In genomic region chr7:49255053-49255452, GRCm38 (mm10) we compare ENCODE assay signal across 12 mouse cellular contexts.
DNase-seq lines count a peak whose midpoint lies in the region; ATAC-seq and TF ChIP-seq lines count a peak whose summit lies in the region.
"Had no signal": no experiment of that assay in that cellular context is flagged by ENCODE, and none has a peak within 500 bp of the region (broad histone marks: within the 10 kb centered on the region; RNA-seq: fewer than 3 reads in every experiment).

No protein-coding gene starts in this region.

- ATAC-seq in cerebellum, adult (ENCODE audit: insufficient number of reproducible peaks, low FRiP score, low TSS enrichment): no peak
- no peak for ATAC-seq in erythroid progenitor cell, adult 5-6 weeks (replicated peaks; ENCODE audit: low FRiP score, poor library complexity, severe bottlenecking)
- ATAC-seq: midbrain, embryonic 13.5 days had no signal

- peak; percentile 32; the same call in 1 of the 2 replicates for TF ChIP-seq CTCF in cerebellum, adult 2 months (IDR thresholded peaks at IDR 0.05; ENCODE audit: borderline replicate concordance, insufficient read depth, low read depth, low read length)

- WGBS in cerebellum, adult 2 months: 95% methylated on average over 5 of the region's 5 CpGs

- no peaks in the 10 kb centered on the region for H3K27me3 ChIP-seq in cerebellum, adult 2 months (ENCODE audit: control insufficient read depth, insufficient read depth, low read length)
- H3K27me3 ChIP-seq: midbrain, embryonic 13.5 days had no signal

- no peak overlapping the region for H3K27ac ChIP-seq in cerebellum, adult 2 months (ENCODE audit: insufficient read depth, low read length)
- H3K27ac ChIP-seq: heart, embryonic 10.5 days; midbrain, embryonic 13.5 days had no signal

- peaks cover 55% of the 10 kb centered on the region for H3K4me1 ChIP-seq in cerebellum, adult 2 months (ENCODE audit: control insufficient read depth, insufficient read depth, low read length)

- no peak for DNase-seq in cerebellum, adult 2 months
- peak; percentile 31 to 35 for DNase-seq in kidney, postnatal 4 days
- no peak for DNase-seq in kidney, postnatal 25 days
- DNase-seq in thymus, postnatal 4 days: peak; percentile 39
- no peak for DNase-seq in thymus, postnatal 14 days
- DNase-seq in heart, adult 9 months (ENCODE audit: low spot score in 2 of 2): no peak
- DNase-seq: lung, postnatal 36 days; thymus, postnatal 36 days had no signal

- H3K4me3 ChIP-seq in cerebellum, adult 2 months (replicated peaks; ENCODE audit: insufficient read depth, low read depth, low read length): no peak overlapping the region
- H3K4me3 ChIP-seq: heart, embryonic 10.5 days; midbrain, embryonic 13.5 days had no signal

- no peak for TF ChIP-seq POLR2A in cerebellum, adult 2 months (IDR thresholded peaks at IDR 0.05; ENCODE audit: borderline replicate concordance, insufficient read depth, low read length)

Comparison
In these comparisons a context has a peak if more than half of its experiments do, and no peak if none do; other contexts are left out.
1. DNase-seq: peak in kidney, postnatal 4 days (2 of 2) and thymus, postnatal 4 days (single experiment); none in cerebellum, adult 2 months (0 of 2), kidney, postnatal 25 days (0 of 2), thymus, postnatal 14 days (single experiment) and heart, adult 9 months (0 of 2).